Mouse (Mus musculus): ENCODE measurements around the gene Tbc1d22a.

DNA sequence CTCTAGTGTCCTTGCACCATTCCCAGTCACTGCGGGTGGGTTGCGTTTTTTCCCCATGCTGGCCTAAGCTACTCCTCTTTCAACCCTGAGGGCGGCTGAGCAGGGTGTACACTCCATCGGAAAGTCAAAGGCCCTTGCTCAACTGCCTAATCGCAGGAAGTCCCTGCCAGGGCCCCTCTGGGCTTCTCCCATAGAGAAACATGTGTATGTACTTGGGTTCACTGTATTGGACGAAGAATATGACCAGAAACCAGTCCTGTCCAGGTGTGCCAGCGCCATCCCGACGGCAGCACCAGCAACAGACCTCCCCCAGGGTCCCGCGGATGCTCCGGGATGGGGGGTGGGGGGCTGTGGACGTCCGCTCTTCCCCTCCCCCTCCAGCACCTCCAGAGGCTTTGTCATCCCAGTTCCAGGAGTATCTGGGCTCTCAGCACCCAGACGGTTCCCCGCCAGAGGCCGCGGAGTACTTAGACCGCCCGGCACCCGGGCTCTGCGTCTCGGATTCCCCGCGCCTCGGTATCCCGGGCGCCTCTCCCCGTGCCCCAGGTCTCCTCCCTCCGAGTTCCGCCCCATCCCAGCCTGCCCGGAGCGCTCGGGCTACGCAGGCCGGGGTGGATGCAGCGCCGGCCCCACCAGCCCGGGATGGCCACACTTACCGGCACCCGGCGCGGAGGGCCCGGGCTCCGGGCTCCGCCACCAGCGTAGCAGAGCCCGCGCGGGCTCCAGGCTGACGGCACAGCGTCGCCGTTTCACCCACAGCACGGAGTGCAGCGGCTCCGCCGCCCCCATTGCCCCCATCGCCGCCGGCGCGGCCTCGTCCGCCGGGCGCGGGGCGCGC is 29.2 kb upstream of the Tbc1d22a start:
- TF ChIP-seq POLR2A (IDR thresholded peaks at IDR 0.05; ENCODE audit: insufficient read length, low read depth) (no peak), MYOG (IDR thresholded peaks at IDR 0.05; ENCODE audit: control insufficient read depth in 1 of 3, insufficient read depth in 1 of 3, insufficient read length in 2 of 3, low read depth in 2 of 3) (peak in 1 of 3 experiments; percentile 38), MAX (IDR thresholded peaks at IDR 0.05; ENCODE audit: low read depth) (no peak), POLR2AphosphoS2 (IDR thresholded peaks at IDR 0.05; ENCODE audit: insufficient read length, low read depth) (no peak), CEBPB (IDR thresholded peaks at IDR 0.05; ENCODE audit: insufficient read depth, poor library complexity, severe bottlenecking) (no peak), USF1 (IDR thresholded peaks at IDR 0.05; ENCODE audit: low read depth) (no peak), SRF (IDR thresholded peaks at IDR 0.05; ENCODE audit: control insufficient read depth, insufficient read length, low read depth) (no peak), TCF12 (IDR thresholded peaks at IDR 0.05; ENCODE audit: insufficient read depth, poor library complexity, severe bottlenecking) (no peak)
